In the genomic region with DNA sequence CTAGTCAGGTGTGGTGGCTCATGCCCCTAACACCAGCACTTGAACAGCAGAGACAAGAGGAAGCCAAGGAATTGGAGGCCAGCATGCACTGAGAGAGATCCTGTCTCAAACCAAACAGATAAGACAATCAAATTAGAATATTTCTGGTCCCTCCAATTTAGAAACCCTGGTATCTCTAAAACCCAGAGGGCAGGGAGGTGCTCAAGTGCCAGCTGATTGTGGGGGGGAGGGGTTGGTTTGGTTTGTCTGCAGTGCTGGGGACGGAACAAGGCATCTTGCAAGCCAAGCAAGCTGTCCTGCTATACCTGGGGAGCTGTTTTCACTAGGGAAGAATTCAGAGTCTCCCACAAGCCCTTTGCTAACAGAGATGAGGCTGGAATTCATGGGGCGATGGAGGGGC, we compare ENCODE assay signal across 12 mouse cellular contexts. TPM values are rescaled to one million over a fixed set of nuclear protein-coding genes. Genes with fewer than 3 reads are reported as not detected.
DNase-seq lines count a peak whose midpoint lies in the region; ATAC-seq lines count a peak whose summit lies in the region.
"Had no signal": no experiment of that assay in that cellular context is flagged by ENCODE, and none has a peak within 500 bp of the region (broad histone marks: within the 10 kb centered on the region; RNA-seq: fewer than 3 reads in every experiment).

No protein-coding gene starts in this region.

- peaks cover 72% of the 10 kb centered on the region for H3K4me1 ChIP-seq in hindbrain, embryonic 14.5 days (replicated peaks; ENCODE audit: control insufficient read depth, insufficient read depth, low read length)
- peaks cover 72% of the 10 kb centered on the region for H3K4me1 ChIP-seq in hindbrain, embryonic 10.5 days (replicated peaks)
- peaks cover 54% of the 10 kb centered on the region for H3K4me1 ChIP-seq in forebrain, embryonic 14.5 days (ENCODE audit: control insufficient read depth, insufficient read depth, low read length)

- H3K9ac ChIP-seq in hindbrain, embryonic 14.5 days = 0 out of 2 replicates have a peak overlapping the region, but pooled peaks have one; percentile 8
- peak overlapping the region; percentile 8; the same call in 1 of the 2 replicates for H3K9ac ChIP-seq in forebrain, embryonic 14.5 days (ENCODE audit: low read length)

- DNase-seq in hindbrain, embryonic 14.5 days (ENCODE audit: low spot score) = no peak
- DNase-seq in hindbrain, embryonic 10.5 days (ENCODE audit: low spot score) = no peak
- peak; percentile 78 for DNase-seq in c-Kit-positive CD71-positive TER-119-positive erythroid progenitor cells, embryonic 14.5 days (ENCODE audit: low spot score)
- no peak for DNase-seq in forebrain, embryonic 14.5 days (ENCODE audit: low spot score)
- no peak for DNase-seq in testis, postnatal 10 days (ENCODE audit: low spot score)
- DNase-seq in layer of hippocampus, adult 18-20 months (ENCODE audit: low spot score in 2 of 2) = no peak
- DNase-seq in thymus, postnatal 4 days = no peak
- DNase-seq: adrenal gland, adult 2 months; embryo, embryonic 11 days; layer of hippocampus, adult 9-11 months; lung, postnatal 14 days had no signal

- H3K4me3 ChIP-seq in hindbrain, embryonic 14.5 days (replicated peaks; ENCODE audit: low read length) = no peak overlapping the region
- H3K4me3 ChIP-seq in hindbrain, embryonic 10.5 days = no peak overlapping the region
- H3K4me3 ChIP-seq in forebrain, embryonic 14.5 days (ENCODE audit: low read depth, low read length) = no peak overlapping the region

- ATAC-seq in hindbrain, embryonic 14.5 days (ENCODE audit: low FRiP score) = no peak
- ATAC-seq in forebrain, embryonic 14.5 days = no peak
- ATAC-seq in megakaryocyte progenitor cell, adult 5-6 weeks (replicated peaks; ENCODE audit: poor library complexity) = peak; percentile 83

- 51% methylated on average over 2 of the region's 2 CpGs for WGBS in hindbrain, embryonic 14.5 days
- WGBS in hindbrain, embryonic 10.5 days = 65% methylated on average over 2 of the region's 2 CpGs
- 52% methylated on average over 2 of the region's 2 CpGs for WGBS in forebrain, embryonic 14.5 days

- H3K27ac ChIP-seq in hindbrain, embryonic 14.5 days = no peak overlapping the region
- no peak overlapping the region for H3K27ac ChIP-seq in hindbrain, embryonic 10.5 days
- H3K27ac ChIP-seq in forebrain, embryonic 14.5 days (ENCODE audit: low read depth, low read length) = 0 out of 2 replicates have a peak overlapping the region, but pooled peaks have one; percentile 9

- no peaks in the 10 kb centered on the region for H3K9me3 ChIP-seq in hindbrain, embryonic 14.5 days (ENCODE audit: control insufficient read depth, low read length)
- no peaks in the 10 kb centered on the region for H3K9me3 ChIP-seq in hindbrain, embryonic 10.5 days
- no peaks in the 10 kb centered on the region for H3K9me3 ChIP-seq in forebrain, embryonic 14.5 days (replicated peaks; ENCODE audit: control insufficient read depth, low read length)

- peaks cover 24% of the 10 kb centered on the region for H3K36me3 ChIP-seq in hindbrain, embryonic 14.5 days (replicated peaks; ENCODE audit: control insufficient read depth, insufficient read depth)
- H3K36me3 ChIP-seq in hindbrain, embryonic 10.5 days = peaks cover 60% of the 10 kb centered on the region
- H3K36me3 ChIP-seq in forebrain, embryonic 14.5 days (ENCODE audit: control insufficient read depth, insufficient read depth, low read length) = peaks cover 39% of the 10 kb centered on the region

- no peaks in the 10 kb centered on the region for H3K27me3 ChIP-seq in hindbrain, embryonic 14.5 days (ENCODE audit: control insufficient read depth, insufficient read depth, low read length)
- H3K27me3 ChIP-seq in hindbrain, embryonic 10.5 days (ENCODE audit: insufficient read depth, poor library complexity, severe bottlenecking) = no peaks in the 10 kb centered on the region
- H3K27me3 ChIP-seq in forebrain, embryonic 14.5 days (replicated peaks; ENCODE audit: control insufficient read depth, insufficient read depth, low read length) = no peaks in the 10 kb centered on the region

- H3K4me2 ChIP-seq in hindbrain, embryonic 14.5 days (replicated peaks) = peak overlapping the region; percentile 5; the same call in 1 of the 2 replicates
- no peak overlapping the region for H3K4me2 ChIP-seq in forebrain, embryonic 14.5 days (ENCODE audit: low read length)

RNA-seq across cellular contexts. Expression of gene Tnrc18, which starts 15.5 kb away (rescaled TPM):
- 34.1 and 38.9 TPM in 2 replicates for polyA plus RNA-seq in hindbrain, embryonic 14.5 days (2014; fragmentation: Nextera tagmentation; extraction: Ambion mirVana)
- 25.2 and 39.3 TPM in 2 replicates for polyA plus RNA-seq in hindbrain, embryonic 10.5 days (2016; fragmentation: Nextera tagmentation; extraction: Ambion mirVana)
- 27.5 and 36.6 TPM in 2 replicates for polyA plus RNA-seq in forebrain, embryonic 14.5 days (2014; fragmentation: Nextera tagmentation; extraction: Ambion mirVana)
- 27.3 and 30.2 TPM in 2 replicates for total RNA-seq in megakaryocyte progenitor cell, adult 5-6 weeks (2015)
- 10.9 and 14.5 TPM in 2 replicates for total RNA-seq in megakaryocyte progenitor cell, adult 5-6 weeks (2017)
- 100 to 1,000 TPM; 135 to 137 TPM for total RNA-seq in layer of hippocampus, adult 18-20 months (2021)
